Mouse (Mus musculus) right cerebral cortex, postnatal 4 days (tissue): ENCODE data around the gene Rspo1.
"Not testable (repeated sequence)": the region's sequence is repeated elsewhere in the genome, so short reads cannot be mapped to it uniquely, and the experiment has no call there.

Experiments used
- DNase-seq: peaks from one replicate; pipeline ENCODE4 v3.0.0-alpha.2; 2022

The Rspo1 gene

GRCm38 (mm10) chr4:124985671-124986602 lies at the start of gene Rspo1:
Rspo1 (plus strand) TSS chr4:124986430.
- no peak for DNase-seq

- DNase-seq = peak; percentile 88
These were observed 49.4 kb upstream of the Rspo1 start, which contains the start of gene 9930104L06Rik for GRCm38 (mm10) chr4:124936613-124937471. 9930104L06Rik (plus strand) TSS chr4:124937048.

- not testable (repeated sequence) for DNase-seq
These were observed 47.0 kb upstream of the Rspo1 start, which contains the start of gene Cdca8 for GRCm38 (mm10) chr4:124939211-124939610. Cdca8 (minus strand) TSS chr4:124939311.

- peak; percentile 95 for DNase-seq
These were observed 43.2 kb upstream of the Rspo1 start for GRCm38 (mm10) chr4:124943022-124943421.

GRCm38 (mm10) chr4:124943781-124944180 lies 42.4 kb upstream of the Rspo1 start:
- no peak for DNase-seq

GRCm38 (mm10) chr4:124944961-124945360 lies 41.3 kb upstream of the Rspo1 start:
- DNase-seq = no peak

- DNase-seq = no peak
These were observed 36.7 kb upstream of the Rspo1 start for GRCm38 (mm10) chr4:124949488-124949887.

GRCm38 (mm10) chr4:124950181-124951035 lies 35.8 kb upstream of the Rspo1 start:
- DNase-seq = no peak

- DNase-seq = no peak
These were observed 35.2 kb upstream of the Rspo1 start for GRCm38 (mm10) chr4:124951036-124951433.

GRCm38 (mm10) chr4:124953546-124953945 lies 32.7 kb upstream of the Rspo1 start:
- DNase-seq = no peak

- no peak for DNase-seq
These were observed 28.9 kb upstream of the Rspo1 start for GRCm38 (mm10) chr4:124957284-124957683.

GRCm38 (mm10) chr4:124959062-124959461 lies 27.2 kb upstream of the Rspo1 start:
- no peak for DNase-seq

GRCm38 (mm10) chr4:124960940-124961339 lies 25.3 kb upstream of the Rspo1 start:
- DNase-seq = no peak

- DNase-seq = no peak
These were observed 23.7 kb upstream of the Rspo1 start for GRCm38 (mm10) chr4:124962576-124962975.

- DNase-seq = no peak
These were observed 21.2 kb upstream of the Rspo1 start for GRCm38 (mm10) chr4:124964912-124965599.

GRCm38 (mm10) chr4:124968711-124969110 lies 17.5 kb upstream of the Rspo1 start:
- no peak for DNase-seq

- DNase-seq = no peak
These were observed 16.9 kb upstream of the Rspo1 start for GRCm38 (mm10) chr4:124969219-124969848.

- DNase-seq = no peak
These were observed 16.0 kb upstream of the Rspo1 start for GRCm38 (mm10) chr4:124970194-124970593.

- DNase-seq = no peak
These were observed 15.6 kb upstream of the Rspo1 start for GRCm38 (mm10) chr4:124970677-124971076.

- no peak for DNase-seq
These were observed 15.1 kb upstream of the Rspo1 start for GRCm38 (mm10) chr4:124971094-124971493.

GRCm38 (mm10) chr4:124972316-124972715 lies 13.9 kb upstream of the Rspo1 start:
- DNase-seq = no peak
